Mouse (Mus musculus) lung, postnatal 25 days (tissue): ENCODE measurements around the gene Grasp.
A peak's percentile ranks its signal among the peaks of the same experiment; 100 is the strongest.

ENCODE experiments used
- DNase-seq: peaks from one replicate; pipeline ENCODE4 v3.0.0; 2022; ENCODE audit warnings: low spot score

Gene Grasp

DNA sequence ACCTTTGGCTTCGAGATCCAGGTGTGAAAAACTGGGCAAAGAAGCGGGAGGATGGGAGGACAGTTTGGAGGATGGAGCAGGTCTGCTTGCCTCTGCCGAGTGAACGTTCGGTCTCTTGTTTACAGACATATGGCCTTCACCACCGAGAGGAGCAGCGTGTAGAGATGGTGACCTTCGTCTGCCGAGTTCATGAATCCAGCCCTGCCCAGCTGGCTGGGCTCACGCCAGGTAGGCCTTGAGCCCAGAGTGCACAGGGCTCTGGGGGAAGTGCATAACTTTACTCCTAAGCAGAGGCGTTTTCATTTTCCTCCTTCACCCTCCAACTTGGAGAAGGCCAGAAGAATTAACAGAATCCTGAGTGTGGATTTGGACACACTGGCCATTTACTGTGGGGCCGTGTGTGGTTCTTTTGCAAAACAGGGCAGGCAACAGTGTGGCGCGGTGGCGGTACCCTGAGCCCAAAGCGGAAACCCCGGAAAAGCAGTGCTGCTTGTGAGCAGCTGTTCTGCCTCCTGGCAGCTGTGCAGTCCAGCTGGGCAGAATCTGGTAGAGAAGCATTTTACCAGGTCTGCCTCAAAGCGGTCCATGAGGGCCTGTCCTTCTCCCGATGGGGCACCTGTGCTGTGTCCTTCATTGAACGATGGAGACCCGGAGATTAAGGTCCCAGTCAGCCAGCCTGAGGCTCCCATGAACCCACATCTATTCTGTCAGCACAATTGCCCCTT is 5.0 kb downstream of the Grasp start:
- DNase-seq: no peak

DNA sequence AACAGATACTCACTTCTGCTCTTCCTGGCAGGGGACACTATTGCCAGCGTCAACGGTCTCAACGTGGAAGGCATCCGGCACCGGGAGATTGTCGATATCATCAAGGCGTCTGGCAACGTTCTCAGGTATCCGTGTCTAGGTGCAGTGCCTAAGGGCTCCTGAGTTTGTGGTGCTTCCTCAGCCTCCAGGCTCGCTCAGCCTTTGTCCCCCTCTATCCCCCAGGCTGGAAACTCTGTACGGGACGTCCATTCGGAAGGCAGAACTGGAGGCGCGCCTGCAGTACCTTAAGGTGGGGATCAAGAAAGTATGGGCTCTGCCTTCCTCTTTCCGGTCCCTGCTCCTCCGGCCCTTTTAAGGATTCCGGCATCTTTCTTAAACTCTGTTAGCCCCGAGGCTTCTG is 6.5 kb downstream of the Grasp start:
- no peak for DNase-seq

GRCm38 (mm10) chr15:101230995-101231647 is 7.1 kb downstream of the Grasp start:
- DNase-seq: peak; percentile 62

DNA sequence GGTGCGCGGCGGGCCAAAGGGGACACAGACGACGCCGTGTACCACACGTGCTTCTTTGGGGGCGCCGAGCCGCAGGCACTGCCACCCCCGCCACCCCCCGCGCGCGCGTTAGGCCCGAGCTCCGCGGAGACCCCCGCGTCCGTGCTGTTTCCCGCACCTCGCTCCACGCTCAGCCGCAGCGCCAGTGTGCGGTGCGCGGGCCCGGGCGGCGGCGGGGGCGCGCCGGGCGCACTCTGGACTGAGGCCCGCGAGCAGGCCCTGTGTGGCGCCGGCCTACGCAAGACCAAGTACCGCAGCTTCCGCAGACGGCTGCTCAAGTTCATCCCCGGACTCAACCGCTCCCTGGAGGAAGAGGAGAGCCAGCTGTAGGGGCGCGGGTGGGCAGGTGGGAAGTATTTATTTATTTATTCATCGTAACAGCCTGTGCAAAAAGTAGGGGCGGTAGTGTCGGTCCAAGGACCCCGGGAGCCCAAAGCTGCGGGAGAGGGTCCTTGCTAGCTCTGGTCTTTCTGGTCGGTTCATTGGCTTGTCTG is 7.7 kb downstream of the Grasp start:
- DNase-seq: no peak

DNA sequence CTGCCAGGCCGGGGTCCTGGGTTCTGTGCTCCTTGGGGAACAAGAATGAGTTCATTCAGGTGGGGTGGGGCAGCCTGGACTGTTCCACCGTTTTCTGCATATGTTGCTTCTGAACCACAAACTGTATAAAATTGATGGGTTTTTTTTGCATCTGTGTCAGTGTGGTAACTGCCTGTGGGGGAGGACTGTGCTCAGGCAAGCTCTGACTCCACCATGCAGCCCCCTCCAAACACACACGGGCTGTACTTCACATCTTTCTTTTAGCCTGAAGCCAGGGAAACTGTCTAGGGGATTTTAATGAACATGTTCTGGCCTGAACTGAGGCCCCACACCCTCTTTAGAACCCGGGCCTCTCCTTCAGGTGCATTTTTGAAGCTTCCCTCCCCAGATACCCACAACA is 8.6 kb downstream of the Grasp start:
- no peak for DNase-seq

GRCm38 (mm10) chr15:101233183-101233582 is 9.2 kb downstream of the Grasp start:
- DNase-seq: peak; percentile 62

GRCm38 (mm10) chr15:101233641-101234275 is 9.8 kb downstream of the Grasp start:
- peak; percentile 91 for DNase-seq

- no peak for DNase-seq
These were observed 10.8 kb downstream of the Grasp start for GRCm38 (mm10) chr15:101234611-101235341.

DNA sequence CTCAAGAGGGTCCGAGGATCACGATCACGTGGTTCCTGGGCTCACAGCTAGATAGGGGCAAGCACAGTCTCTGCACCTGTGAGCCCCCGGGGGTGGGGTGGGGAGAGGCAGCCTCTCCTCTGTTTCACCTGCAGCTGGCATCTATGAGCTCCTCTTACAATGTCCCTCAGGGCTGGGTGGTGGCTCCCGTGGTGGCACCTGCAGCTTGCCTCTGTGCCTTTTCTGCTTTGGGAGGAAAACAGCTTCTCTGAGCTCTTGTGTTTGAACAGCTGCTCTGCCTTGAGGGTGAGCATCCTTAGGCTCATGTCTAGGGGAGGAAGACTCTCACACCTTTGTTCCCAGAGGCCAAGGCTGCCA is 11.3 kb downstream of the Grasp start:
- DNase-seq: no peak

DNA sequence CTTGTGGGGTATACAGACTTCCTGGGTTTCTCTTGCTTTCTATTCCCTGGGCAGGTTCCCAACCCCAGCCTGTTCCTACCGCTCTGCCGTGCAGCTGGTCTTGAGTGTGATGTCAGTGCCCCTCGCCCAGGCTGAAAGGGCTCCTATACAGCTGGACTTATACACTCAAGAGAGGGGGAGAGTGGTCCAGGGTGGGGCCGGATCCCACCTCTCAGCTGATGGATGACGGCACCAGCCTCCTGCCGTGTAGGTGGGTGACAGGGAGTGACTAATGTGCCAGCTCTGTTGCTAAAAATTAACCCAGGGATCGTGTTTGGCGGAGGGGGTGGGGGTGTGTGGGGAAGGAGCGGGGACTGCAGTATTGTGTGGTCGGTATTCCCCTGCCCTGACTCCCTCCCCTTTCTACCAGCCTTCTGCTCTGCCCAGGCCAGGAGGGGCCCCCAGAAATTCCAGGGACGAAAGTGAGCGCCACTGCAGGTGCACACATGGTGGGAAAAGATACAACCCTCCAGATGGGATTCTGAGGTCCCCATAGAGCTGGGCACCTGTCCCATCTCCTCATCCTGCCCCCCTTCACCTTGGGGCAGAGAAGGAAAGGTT is 11.8 kb downstream of the Grasp start:
- DNase-seq: no peak

GRCm38 (mm10) chr15:101236878-101237277 is 12.9 kb downstream of the Grasp start:
- peak; percentile 77 for DNase-seq

- DNase-seq: peak; percentile 57
These were observed 15.0 kb downstream of the Grasp start for GRCm38 (mm10) chr15:101238885-101239511.

- no peak for DNase-seq
These were observed 15.8 kb downstream of the Grasp start for GRCm38 (mm10) chr15:101239821-101240220.

GRCm38 (mm10) chr15:101240799-101241204 is 16.8 kb downstream of the Grasp start:
- DNase-seq: peak; percentile 90

DNA sequence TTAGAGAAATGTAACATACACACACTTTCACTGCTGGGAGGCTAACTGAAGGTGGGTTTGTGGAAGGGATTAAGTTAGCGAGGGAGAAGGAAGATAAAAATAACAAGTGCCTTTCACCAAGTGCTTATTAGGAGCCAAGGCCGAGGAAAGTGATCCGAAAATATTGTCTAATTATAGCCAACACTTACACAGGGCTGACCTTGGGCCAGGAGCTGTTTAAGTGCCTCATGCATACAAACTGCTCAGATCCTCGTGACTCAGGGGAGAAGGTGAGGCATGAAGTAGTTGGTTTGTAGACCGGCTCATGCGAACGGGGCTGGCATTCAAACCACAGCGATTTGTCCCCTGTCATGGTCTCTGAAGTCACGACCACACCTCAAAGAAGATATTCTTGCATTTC is 17.2 kb downstream of the Grasp start:
- DNase-seq: no peak

DNA sequence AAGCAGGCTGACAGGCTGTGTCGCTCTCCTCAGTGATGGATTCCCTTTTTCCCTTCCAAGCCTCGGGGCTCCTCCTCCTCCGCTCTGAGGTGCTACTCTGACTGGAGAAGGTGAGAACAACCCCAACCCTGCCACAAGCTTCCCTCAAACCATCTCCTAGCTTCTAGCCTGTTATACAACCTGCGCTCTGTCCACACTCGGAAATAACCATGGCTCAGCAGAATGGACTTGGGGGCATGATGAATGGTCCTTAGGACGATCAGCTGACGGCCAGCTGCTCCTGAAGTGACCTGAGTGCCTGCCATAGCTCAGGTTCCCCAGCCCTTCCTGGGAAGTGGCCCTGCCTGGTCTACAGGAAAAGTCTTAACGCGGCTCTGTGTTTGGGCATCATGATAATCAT is 17.9 kb downstream of the Grasp start:
- DNase-seq: no peak

- DNase-seq: peak; percentile 81
These were observed 18.7 kb downstream of the Grasp start for GRCm38 (mm10) chr15:101242645-101243044.

DNA sequence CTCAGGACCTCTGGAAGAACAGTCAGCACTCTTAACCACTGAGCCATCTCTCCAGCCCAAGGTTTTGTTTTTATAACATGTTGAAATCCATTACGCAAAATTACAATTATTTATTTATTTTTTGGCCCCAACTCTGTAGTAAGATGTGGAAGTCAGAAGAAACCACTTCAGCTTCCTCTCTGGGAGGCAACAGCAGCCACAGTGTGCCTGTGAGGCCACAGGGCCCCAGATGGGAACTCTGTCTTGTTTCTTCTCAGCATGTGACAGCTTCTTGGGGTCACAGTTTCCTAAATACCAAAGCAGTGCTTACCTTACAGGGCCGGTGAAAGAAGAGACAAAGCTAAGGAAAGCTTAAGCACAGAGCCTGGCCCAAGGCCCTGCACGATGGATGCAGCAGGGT is 20.0 kb downstream of the Grasp start:
- DNase-seq: no peak

GRCm38 (mm10) chr15:101246231-101247154 is 22.5 kb downstream of the Grasp start:
- DNase-seq: peak; percentile 98

DNA sequence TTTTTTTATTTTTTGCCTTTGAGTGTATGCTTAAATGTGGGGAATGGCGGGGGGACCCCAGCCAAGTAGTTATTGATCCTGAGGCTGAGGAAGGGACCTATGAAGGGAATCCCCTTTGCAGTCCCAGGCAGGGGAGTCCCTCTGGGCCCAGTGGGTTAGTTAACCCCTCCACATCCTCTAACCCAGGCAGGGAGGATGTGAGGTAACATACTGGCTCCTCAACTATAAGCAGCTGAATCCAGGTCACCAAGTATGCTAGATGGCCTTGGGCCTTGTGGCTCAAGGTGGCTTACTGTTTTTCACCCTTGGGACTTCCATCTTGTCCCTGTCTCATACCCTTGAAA is 23.1 kb downstream of the Grasp start:
- DNase-seq: no peak
